Mouse (Mus musculus): ENCODE data around the gene Abcb5.

DNA sequence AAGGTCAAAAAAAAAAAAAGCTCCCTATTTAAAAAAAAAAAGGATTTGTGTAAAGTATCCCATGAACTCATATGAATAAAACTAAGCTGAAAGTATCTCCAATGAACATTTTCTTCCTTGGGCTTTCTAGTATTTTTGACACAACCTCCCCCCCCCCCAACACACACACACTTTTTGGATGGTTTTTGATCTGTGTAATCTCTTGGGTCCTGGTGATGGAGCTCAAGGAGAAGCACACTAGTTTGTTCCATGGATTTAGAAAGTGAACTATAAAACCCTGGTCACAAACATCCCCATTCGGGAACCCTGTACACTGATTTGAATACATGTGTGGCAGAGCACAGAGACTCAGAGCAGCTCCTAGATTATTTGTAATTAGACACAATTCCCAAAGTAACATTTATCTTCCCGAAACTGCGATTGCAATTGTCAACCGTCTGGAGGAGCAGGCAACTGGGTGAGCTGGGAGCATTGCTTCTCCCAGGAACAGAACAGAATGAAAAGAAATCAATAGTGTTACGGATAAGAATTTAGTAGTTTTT is 124.8 kb downstream of the Abcb5 start:
- TF ChIP-seq CTCF (IDR thresholded peaks at IDR 0.05; ENCODE audit: extremely low read depth, insufficient read length, insufficient replicate concordance, low read depth, low read length), result no peak
- TF ChIP-seq POLR2A (IDR thresholded peaks at IDR 0.05; ENCODE audit: low read depth, low read length), result no peak
